Mouse (Mus musculus) forebrain, embryonic 15.5 days (tissue): Measurements from ENCODE around the gene Kcnv2. TPM values are rescaled to one million over a fixed set of nuclear protein-coding genes. Genes with fewer than 3 reads are reported as not detected.

Experiments
- ATAC-seq: fragments of 200-750 bp; cut with Nextera tagmentation; replicated peaks from 2 replicates; pipeline ENCODE4 v1.8.0; 2017; ENCODE audit warnings: mild to moderate bottlenecking, moderate TSS enrichment, moderate library complexity
- H3K27ac ChIP-seq: fragments of 300-500 bp; sonication (generic); replicated peaks from 2 replicates; pipeline ENCODE4 v1.5.1; 2015; ENCODE audit warnings: mild to moderate bottlenecking, inconsistent platforms
- H3K27me3 ChIP-seq: fragments of 300-500 bp; sonication (generic); 2 replicates; pipeline ENCODE4 v1.6.1; 2015; ENCODE audit warnings: inconsistent platforms
- H3K36me3 ChIP-seq: fragments of 300-500 bp; sonication (generic); 2 replicates; pipeline ENCODE4 v1.6.1; 2015; ENCODE audit warnings: mild to moderate bottlenecking, inconsistent platforms
- H3K4me1 ChIP-seq: fragments of 300-500 bp; sonication (generic); 2 replicates; pipeline ENCODE4 v1.6.1; 2015; ENCODE audit warnings: inconsistent platforms
- H3K4me2 ChIP-seq: fragments of 300-500 bp; sonication (generic); replicated peaks from 2 replicates; pipeline ENCODE4 v1.6.1; 2015; ENCODE audit warnings: mild to moderate bottlenecking, inconsistent platforms
- H3K4me3 ChIP-seq: fragments of 300-500 bp; sonication (generic); 2 replicates; pipeline ENCODE4 v1.5.1; 2015; ENCODE audit warnings: mild to moderate bottlenecking, inconsistent platforms
- H3K9ac ChIP-seq: fragments of 300-500 bp; sonication (generic); replicated peaks from 2 replicates; pipeline ENCODE4 v1.6.1; 2015; ENCODE audit warnings: mild to moderate bottlenecking, inconsistent platforms
- H3K9me3 ChIP-seq: fragments of 300-500 bp; sonication (generic); 2 replicates; pipeline ENCODE4 v1.6.1; 2016; ENCODE audit warnings: inconsistent platforms
- WGBS: fragments of 180-500 bp; shearing (Covaris S2); methylation state at CpG from one replicate; pipeline ENCODE4 v1.1.7; 2015; ENCODE audit warnings: mixed read lengths; 5-methylcytosine and 5-hydroxymethylcytosine counted together
- polyA plus RNA-seq: library from polyadenylated mRNA; unstranded; fragments of >200 nt; fragmentation: Nextera tagmentation; extraction: Ambion mirVana; gene quantifications from 2 replicates; pipeline ENCODE4 v1.2.1, GENCODE M21; 2015

The Kcnv2 gene
- polyA plus RNA-seq, 1 experiment from 2014 or later, result 0.04 TPM

GRCm38 (mm10) chr19:27370174-27370573, 47.8 kb downstream of the Kcnv2 start:
- Histone ChIP-seq H3K9me3 (no peaks in the 10 kb centered on the region), H3K4me1 (peaks cover 10% of the 10 kb centered on the region; the same call in 1 of the 2 replicates), H3K4me3 (no peak overlapping the region), H3K27ac (no peak overlapping the region), H3K9ac (no peak overlapping the region), H3K27me3 (no peaks in the 10 kb centered on the region), H3K36me3 (no peaks in the 10 kb centered on the region), H3K4me2 (no peak overlapping the region)
- WGBS, result 88% methylated on average over 2 of the region's 2 CpGs
- ATAC-seq, result no peak

- H3K9ac ChIP-seq, result no peak overlapping the region
- H3K4me3 ChIP-seq, result no peak overlapping the region
- H3K9me3 ChIP-seq, result no peaks in the 10 kb centered on the region
- peaks cover 10% of the 10 kb centered on the region; the same call in 1 of the 2 replicates for H3K4me1 ChIP-seq
- WGBS, result 95% methylated on average over 2 of the region's 2 CpGs
- ATAC-seq, result no peak
- no peaks in the 10 kb centered on the region for H3K36me3 ChIP-seq
- H3K27ac ChIP-seq, result no peak overlapping the region
- H3K27me3 ChIP-seq, result no peaks in the 10 kb centered on the region
- no peak overlapping the region for H3K4me2 ChIP-seq
These were observed 48.4 kb downstream of the Kcnv2 start for GRCm38 (mm10) chr19:27370784-27371183.

GRCm38 (mm10) chr19:27379712-27380401, 57.5 kb downstream of the Kcnv2 start:
- H3K27ac ChIP-seq, result no peak overlapping the region
- no peaks in the 10 kb centered on the region for H3K36me3 ChIP-seq
- ATAC-seq, result no peak
- no peaks in the 10 kb centered on the region for H3K9me3 ChIP-seq
- H3K4me2 ChIP-seq, result no peak overlapping the region
- WGBS, result 77% methylated on average over 2 of the region's 2 CpGs
- no peaks in the 10 kb centered on the region for H3K27me3 ChIP-seq
- no peak overlapping the region for H3K9ac ChIP-seq
- no peak overlapping the region for H3K4me3 ChIP-seq
- peaks cover 3% of the 10 kb centered on the region; the same call in 1 of the 2 replicates for H3K4me1 ChIP-seq

- 79% methylated on average over 1 of the region's 1 CpGs for WGBS
- no peak overlapping the region for H3K4me3 ChIP-seq
- no peaks in the 10 kb centered on the region for H3K27me3 ChIP-seq
- H3K4me2 ChIP-seq, result no peak overlapping the region
- H3K27ac ChIP-seq, result 0 out of 2 replicates have a peak overlapping the region, but pooled peaks have one; percentile 28
- H3K36me3 ChIP-seq, result peaks cover 14% of the 10 kb centered on the region
- ATAC-seq, result no peak
- no peaks in the 10 kb centered on the region for H3K9me3 ChIP-seq
- H3K4me1 ChIP-seq, result peaks cover 3% of the 10 kb centered on the region; the same call in 1 of the 2 replicates
- no peak overlapping the region for H3K9ac ChIP-seq
These were observed 59.7 kb downstream of the Kcnv2 start for GRCm38 (mm10) chr19:27382131-27382530.

GRCm38 (mm10) chr19:27383266-27383665, 60.9 kb downstream of the Kcnv2 start:
- Histone ChIP-seq H3K4me2 (no peak overlapping the region), H3K4me1 (peaks cover 3% of the 10 kb centered on the region; the same call in 1 of the 2 replicates), H3K27me3 (no peaks in the 10 kb centered on the region), H3K27ac (no peak overlapping the region), H3K9ac (no peak overlapping the region), H3K9me3 (no peaks in the 10 kb centered on the region), H3K4me3 (no peak overlapping the region), H3K36me3 (peaks cover 20% of the 10 kb centered on the region)
- ATAC-seq, result no peak
- WGBS, result 89% methylated on average over 5 of the region's 5 CpGs

GRCm38 (mm10) chr19:27385304-27385703, 62.9 kb downstream of the Kcnv2 start:
- Histone ChIP-seq H3K9me3 (no peaks in the 10 kb centered on the region), H3K36me3 (peaks cover 33% of the 10 kb centered on the region), H3K27me3 (no peaks in the 10 kb centered on the region), H3K4me2 (no peak overlapping the region), H3K4me1 (peaks cover 3% of the 10 kb centered on the region; the same call in 1 of the 2 replicates), H3K9ac (no peak overlapping the region), H3K4me3 (no peak overlapping the region), H3K27ac (no peak overlapping the region)
- ATAC-seq, result no peak

Other genes with a start within 250 kb of the Kcnv2 start
- 34.7 and 38.4 TPM in 2 replicates for gene Vldlr, start 106.1 kb upstream of the Kcnv2 start, polyA plus RNA-seq
- gene Pum3, start 107.2 kb downstream of the Kcnv2 start, polyA plus RNA-seq, result 65.7 and 76.5 TPM in 2 replicates